Mouse (Mus musculus) left cerebral cortex, postnatal 10 days (tissue): ENCODE results near the gene Inhbc. TPM values are rescaled to one million over a fixed set of nuclear protein-coding genes. Genes with fewer than 3 reads are reported as not detected.

Experiments
- DNase-seq, 2 experiments: peaks; one replicate each; pipeline ENCODE4 v3.0.0; 2021 to 2022; ENCODE audit warnings: low spot score in 2 of 2, mixed read lengths in 1 of 2; ENCODE audit errors: extremely low spot score in 1 of 2
- intact Hi-C: fragments of 180-260 bp; cut with DNase I; formaldehyde crosslinking; loops from one replicate; pipeline ENCODE4 v1.15.1; 2025
- total RNA-seq, 2 experiments: library from RNA; stranded (reverse); gene quantifications; 2 replicates each; pipeline ENCODE4 v1.2.3; 2021

The Inhbc gene
- total RNA-seq: not detected

DNA sequence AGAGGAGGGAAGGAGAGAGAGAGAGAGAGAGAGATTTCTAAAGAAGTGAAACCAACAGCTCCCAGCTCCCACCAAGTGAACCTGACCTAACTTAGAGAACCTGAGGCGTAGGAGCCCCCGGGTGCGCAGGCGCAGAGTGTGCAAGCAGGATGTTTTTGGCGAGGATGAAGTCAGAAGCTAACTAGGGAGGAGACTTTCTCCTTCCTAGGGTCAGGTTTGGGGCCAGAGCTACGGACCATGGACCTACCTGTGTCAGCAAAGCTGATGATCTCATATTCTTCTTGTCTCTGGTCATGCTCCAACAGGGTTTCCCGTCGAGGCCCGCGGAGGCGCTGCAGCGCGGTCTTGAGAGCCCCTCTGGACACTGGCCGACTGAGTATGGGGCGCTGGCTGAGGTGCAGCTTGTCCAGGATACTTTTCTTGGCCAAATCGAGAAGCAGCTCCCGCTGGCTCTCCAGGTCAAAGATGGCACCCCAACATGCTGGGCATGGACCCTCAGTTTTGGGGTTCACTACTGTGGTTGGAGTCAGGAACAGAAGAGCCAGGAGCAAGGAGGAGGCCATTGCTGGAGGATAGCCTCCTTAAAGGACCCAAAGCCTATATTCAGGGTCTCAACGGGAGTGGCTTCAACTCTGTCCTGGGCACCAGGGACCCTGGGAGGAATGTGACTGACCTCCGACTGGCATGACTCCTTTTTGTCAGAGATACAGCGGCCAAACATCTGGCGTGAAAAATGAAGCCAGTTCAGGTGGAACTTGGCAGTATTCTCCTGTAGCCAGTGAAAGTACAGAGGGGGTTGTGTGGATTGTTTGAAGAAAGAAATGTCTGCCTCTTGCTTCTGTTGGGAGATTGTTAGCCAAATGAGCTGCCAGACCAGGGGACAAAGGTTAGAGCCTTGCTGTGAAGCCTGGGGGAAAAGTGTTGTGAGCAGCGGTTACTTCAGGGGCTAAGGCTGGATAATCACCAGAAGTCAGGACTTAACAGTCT is at the start of gene Inhbc:
Gene Inhbc (minus strand): TSS at position 598 of the 987 bp plus-strand sequence.
- no peak for DNase-seq
- intact Hi-C loops: no loop called here

DNA sequence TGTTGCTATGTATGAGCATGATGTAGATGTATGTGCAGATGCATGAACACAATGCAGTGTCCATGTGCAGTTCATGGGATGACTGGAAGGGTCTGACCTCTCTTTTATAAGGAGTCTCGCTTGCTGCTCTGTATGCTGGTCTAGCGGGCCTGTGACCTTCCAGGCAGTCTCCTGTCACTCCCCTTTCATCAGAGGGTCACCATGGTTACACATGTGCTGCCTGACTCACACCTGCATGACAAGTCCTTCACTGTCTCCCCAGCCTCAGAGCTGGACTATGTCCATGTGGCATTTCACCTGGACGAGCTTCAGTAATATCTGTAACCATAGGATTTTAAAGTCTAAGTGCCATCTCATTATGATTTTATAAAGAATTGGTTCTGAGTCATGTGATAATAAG is 43.9 kb upstream of the Inhbc start:
- intact Hi-C loops: no loop called here
- DNase-seq: no peak

DNA sequence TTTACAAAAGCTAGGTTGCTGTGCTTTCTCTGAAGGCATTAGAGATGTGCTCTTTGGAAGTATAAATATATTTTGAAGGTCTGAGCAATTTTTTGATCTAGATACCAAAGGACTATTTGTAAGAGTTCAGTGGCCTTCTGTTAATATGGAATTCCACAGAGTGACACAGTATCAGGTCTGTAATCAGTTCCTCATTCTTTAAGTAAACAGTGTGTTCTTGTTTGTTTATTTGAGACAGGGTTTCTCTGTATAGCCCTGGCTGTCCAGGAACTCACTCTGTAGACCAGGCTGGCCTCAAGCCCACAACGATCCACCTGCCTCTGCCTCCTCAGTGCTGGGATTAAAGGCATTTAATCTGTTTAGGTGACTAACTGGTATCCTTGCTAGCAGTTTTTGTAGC is 43.4 kb upstream of the Inhbc start:
- intact Hi-C loops: no loop called here
- DNase-seq: no peak

DNA sequence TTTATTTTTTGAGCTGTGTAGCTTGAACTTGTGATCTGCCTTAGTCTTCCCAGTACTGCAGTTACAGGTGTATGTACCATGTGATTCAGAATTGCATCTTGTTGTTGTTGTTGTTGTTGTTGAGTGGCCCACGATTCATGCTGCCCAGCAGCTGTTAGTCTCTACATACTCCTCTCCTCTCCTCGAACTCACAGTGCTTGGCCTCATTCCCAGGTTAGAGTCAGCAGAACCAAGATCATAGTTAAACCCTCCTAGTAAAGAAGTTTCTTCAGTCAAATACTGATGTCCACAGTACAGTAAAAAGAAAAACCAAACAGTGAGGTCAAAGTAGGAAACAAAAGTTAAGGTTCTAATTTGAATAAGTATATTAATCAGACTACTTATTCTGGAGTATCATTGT is 42.5 kb upstream of the Inhbc start:
- intact Hi-C loops: no loop called here
- DNase-seq: no peak

DNA sequence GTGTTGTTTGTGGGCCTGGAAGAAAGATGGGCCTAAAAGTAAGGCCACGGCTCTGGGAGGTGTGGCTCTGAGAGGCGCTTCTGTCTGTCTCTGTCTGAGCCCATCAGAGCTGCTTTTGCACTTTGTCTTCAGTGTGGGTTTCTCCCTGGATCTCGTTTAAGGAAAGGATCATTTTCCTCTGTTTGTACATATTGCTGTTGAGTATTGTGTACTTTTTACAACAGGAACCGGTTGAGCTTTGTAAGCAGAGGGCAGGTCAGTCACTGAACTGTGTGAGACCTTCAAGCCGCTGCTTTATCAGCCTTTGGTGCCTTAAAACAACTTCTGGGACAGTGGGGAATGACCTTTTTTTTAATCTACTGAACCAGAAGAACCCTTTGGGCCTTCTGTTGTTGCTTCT is 41.9 kb upstream of the Inhbc start:
- intact Hi-C loops: no loop called here
- no peak for DNase-seq

DNA sequence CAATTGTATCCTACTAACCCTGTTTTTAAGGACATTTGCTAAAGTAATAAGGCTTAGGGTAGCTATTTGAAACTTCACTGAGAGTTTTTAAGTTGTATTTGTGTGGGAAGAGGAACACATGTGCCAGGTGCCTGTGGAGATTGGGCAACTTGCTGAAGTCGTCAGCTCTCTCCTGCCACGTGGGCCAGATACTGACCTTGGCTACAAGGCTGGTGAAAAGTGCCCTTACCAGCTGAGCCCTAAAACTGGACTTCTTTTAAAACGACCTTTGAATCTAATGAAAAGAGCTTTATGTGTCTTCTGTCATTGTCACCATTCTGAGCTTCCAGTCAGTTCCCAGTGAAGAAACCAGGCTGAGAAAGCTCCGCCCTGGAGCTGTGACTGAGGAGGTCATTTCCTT is 37.2 kb upstream of the Inhbc start:
- intact Hi-C loops: no loop called here
- DNase-seq: no peak

DNA sequence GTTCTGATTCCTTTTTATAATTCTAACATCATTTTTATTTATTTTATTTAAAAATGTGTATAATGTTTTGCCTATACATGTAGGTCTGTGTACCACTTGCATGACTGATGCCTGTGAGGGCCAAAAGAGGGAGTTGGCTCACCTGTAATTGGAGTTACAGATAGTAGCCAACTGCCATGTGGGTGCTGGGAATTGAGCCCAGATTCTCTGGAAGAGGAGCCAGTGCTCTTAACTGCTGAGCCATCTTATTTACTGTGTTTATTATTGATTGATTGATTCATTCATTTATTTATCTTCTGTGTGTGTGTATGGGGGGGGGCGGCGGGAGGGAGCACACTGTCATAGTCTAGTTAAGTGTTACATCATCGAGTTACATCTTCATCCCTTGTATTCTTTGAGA is 34.5 kb upstream of the Inhbc start:
- intact Hi-C loops: no loop called here
- DNase-seq: no peak

DNA sequence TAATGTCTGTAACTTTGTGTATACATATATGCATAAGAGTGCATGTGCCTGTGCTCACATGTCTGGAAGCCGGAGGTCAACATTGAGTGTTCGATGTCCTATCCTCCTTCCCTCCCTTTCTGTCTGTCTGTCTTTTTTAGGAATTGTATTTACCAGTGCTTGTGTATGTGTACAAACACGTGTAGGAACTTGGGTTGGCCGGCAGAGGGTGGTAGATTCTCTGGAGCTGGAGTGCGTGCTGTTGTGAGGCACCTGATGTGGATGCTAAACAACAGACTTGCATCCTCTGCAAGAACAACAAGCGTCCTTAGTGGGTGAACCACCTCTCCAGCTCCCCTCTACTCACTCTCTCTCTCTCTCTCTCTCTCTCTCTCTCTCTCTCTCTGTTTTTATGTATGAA is 21.5 kb upstream of the Inhbc start:
- no peak for DNase-seq
- intact Hi-C loops: no loop called here

DNA sequence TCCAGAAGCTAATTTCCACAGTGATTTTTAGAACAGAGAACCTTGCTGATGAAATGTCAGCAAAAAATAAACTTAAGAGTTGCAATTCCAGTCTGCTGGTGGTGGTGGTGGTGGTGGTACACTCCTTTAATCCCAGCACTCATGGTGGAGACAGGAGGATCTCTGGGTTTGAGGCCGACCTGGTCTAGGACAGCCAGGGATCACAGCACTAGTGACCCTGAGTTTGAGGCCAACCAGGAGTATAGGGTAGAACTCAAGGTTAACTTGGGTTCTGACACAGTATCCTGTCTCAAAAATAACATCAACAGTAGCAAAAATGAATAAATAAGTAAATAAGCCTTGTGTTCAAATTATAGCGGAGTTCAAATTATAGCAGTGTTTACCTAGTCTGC is 11.5 kb upstream of the Inhbc start:
- intact Hi-C loops: no loop called here
- no peak for DNase-seq

DNA sequence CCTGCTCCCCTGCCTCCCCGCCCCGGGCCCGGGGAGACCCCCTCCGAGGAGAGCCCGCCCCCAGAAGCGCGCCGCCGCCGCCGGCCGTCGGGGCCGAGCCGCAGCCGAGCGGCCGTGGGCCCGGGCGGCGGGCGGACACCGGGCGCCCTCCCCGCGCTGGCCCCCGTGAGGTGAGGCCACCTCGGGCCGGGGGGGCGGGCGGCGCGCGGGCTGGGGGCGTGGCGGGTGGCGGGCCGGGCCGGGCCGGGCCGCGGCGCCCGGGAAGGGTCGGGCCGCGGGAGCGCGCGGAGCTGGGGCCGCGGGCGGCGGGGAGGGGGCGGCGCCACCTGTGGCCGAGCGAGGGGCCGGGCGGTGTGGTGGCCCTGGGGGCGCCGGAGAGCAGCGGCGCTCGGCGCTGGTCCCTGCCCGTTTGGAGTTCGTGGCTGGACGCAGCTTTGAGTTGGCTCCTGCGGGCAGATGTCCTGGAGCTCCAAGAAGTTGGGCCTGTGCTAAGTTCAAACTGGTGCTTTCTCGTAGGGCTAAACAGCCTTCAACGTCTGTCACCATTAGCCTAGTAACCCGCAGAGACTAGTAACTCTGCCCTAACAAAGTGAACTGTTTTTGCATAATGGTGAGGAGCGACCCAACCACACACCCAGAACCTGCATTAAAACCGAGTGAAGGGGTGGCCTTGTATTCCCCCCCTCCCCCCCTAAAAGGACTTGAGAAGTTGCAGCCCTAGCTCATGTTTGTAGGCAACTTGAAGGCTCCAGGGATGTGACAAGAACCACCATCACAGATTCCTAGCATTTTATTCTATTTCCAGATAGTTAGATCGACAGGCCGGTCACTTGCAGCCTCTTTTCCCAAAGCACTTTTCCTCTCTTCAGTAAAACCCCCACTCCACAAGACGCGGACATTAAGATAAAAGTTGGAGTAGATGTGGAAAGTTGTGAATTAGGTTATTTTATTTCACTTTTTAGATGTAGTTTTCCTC is 10.8 kb upstream of the Inhbc start:
- peak; percentile 16 to 83 for DNase-seq
- intact Hi-C loops: no loop called here

DNA sequence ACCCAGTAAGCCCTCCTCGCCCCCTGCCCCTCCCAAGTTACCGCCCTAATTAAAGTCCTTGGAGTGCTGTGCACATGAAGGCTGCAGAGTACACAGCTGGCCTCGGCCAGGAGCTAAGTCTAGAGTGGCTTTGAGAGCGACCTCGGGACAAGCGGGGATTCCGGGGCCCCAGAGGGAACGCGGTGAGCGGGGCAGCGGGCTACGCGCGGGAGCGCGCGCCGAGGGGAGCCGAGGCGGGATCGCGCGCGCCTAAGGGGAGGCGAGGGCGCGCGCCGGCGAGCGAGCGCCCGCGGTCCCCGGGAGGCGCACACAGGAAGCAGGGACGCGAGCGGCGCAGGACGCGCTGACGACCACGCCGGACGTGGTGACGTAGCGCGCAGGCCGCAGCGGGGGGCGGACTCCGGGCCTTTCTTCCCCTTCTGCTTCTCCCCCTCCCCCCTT is 10.0 kb upstream of the Inhbc start, which contains the start of gene R3hdm2:
Gene R3hdm2 (plus strand): TSS at position 77 of the 441 bp plus-strand sequence.
- intact Hi-C loops: no loop called here
- DNase-seq: peak; percentile 88 to 97

DNA sequence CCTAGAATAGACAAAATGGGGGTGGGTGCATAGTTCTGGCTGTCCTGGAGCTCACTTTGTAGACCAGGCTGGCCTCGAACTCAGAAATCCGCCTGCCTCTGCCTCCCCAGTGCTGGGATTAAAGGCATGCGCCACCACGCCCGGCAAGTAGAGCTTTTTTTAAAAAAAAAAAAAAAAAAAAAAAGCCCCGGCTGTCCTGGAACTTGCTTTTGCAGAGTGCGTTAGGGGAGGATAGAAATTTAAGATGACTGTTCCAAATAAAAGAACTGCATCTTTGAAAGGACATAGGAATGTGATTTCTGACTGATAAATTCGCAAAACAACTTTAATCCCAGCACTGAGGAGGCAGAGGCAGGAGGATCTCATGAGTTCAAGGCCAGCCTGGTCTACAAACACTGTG is 9.4 kb upstream of the Inhbc start:
- no peak for DNase-seq
- intact Hi-C loops: no loop called here

DNA sequence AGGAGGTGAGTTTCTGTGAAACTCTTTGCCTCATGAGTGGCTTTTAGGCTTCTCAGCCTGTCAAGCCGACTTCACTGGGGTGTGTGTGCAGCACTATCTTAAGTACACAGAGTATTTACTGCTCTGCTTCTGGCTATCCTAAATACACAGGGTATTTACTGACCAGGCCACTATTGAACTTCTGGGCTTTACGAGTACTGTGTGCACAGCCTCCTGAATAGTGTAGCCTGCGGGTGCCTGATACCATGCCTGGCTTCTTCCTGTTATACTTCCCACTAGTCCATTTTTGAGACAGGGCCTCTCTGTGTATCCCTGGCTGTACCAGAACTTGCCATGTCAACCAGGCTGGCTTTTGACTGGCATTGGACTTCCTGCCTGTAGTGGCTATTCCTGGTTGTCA is 7.5 kb upstream of the Inhbc start:
- no peak for DNase-seq
- intact Hi-C loops: no loop called here

DNA sequence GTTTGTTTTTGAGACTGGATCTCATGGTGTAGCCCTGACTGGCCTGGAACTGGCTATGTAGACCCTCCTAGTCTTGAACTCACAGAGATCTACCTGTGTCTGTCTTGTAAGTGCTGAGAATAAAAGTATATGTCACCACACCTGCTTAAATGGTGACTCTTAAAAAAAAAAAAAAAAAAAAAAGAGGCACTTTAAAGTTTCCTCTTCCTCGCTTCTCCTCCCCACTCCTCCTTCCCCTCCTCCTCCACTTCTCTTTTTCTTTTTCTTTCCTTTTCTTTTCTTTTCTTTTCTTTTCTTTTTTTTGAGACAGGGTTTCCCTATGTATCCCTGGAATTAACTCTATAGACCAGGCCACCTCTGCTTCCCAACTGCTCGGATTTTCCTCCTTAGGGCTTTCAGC is 792 bp upstream of the Inhbc start:
- intact Hi-C loops: no loop called here
- DNase-seq: no peak

DNA sequence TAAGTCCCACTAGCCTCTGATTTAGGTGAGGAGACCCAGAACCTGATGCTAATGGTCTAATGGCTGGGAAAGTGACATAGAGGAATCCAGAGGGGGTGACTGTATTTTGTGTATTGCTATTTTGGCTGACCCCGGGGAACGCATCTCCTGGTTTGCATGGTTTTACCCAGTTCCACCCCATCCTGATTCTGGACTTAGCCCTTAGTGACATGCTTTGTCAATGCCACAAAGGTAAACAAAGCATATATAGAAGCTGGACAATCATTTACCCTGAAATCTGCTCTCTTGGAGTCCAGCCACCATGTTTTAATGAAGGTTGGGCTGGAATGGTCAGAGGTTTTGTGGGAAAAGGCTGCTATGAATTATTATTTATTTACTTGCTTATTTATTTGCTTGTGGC is 2.0 kb downstream of the Inhbc start:
- no peak for DNase-seq
- intact Hi-C loops: no loop called here

DNA sequence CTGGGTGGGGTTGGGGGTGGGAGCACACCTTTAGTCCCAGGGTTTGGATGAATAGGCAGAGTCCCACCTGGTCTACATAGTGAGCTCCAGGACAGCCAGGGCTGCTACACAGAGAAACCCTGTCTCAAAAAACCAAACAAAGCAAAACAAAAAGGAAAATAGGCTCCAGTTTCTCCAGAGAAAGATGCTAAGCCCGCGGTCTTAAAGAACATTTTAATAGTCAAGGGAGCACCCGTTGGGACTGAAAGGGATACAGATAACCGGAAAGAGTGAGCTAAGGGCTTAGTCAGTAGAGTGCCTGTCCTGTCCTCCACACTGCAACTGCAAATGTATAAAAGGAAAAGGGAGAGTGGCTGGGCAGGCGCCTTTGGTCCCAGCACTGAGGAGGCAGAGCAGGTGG is 3.1 kb downstream of the Inhbc start:
- intact Hi-C loops: no loop called here

DNA sequence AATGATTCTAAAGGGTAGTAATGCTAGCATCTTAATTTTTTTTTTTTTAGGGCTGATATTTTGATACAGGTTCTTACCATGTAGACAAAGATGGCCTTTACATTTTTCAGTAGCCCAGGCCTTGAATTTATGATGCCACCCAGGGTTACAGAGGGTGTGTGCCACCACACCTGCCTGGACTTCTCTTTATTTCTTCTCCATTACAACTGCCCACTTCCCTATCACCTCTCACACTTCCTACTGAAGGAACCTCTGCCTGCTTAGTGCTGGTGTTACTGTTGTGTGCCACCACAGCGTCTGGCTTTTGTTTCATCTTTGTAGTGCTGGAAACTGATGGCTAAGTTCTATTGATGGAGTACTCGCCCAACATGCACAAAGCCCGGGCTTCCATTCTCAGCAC is 9.5 kb downstream of the Inhbc start:
- intact Hi-C loops: no loop called here
- no peak for DNase-seq

More for the DNA sequence above, 3.1 kb downstream of the Inhbc start:
- no peak for DNase-seq

DNA sequence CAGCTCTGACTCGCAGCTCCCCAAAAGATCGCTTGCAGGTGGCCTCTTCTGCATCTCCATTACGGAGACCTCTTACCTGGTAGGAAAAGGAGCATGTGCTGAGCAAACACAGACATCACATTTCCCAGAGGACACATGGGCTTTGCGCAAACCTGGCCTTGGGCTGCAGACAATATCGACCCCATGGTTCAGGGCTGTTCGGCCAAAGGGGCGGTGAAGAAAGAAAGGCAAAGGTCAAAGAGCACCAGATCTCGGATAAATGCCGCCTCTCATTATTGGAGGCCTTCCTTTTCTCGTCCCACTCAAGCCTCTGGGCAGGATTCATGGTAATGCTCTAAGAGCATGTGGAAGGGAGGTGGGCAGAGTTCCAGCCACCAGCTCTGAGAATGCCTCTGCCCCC is 14.9 kb downstream of the Inhbc start:
- intact Hi-C loops: no loop called here
- DNase-seq: no peak
